Mouse (Mus musculus): ENCODE results near the gene Lims1. TPM values are rescaled to one million over a fixed set of nuclear protein-coding genes. Genes with fewer than 3 reads are reported as not detected.
A peak's percentile ranks its signal among the peaks of the same experiment; 100 is the strongest.

Gene Lims1
- polyA plus RNA-seq (2014; fragmentation: Nextera tagmentation; extraction: Ambion mirVana), result 48.3 and 61.6 TPM in 2 replicates

- Histone ChIP-seq H3K27ac (ENCODE audit: low read depth, low read length) (peak within 1 kb of the TSS; percentile 55), H3K27me3 (ENCODE audit: control insufficient read depth, insufficient read depth, low read length) (no peaks in the 10 kb centered on the region), H3K36me3 (ENCODE audit: control insufficient read depth, insufficient read depth, low read length) (no peaks in the 10 kb centered on the region), H3K9ac (replicated peaks; ENCODE audit: low read depth, low read length) (peak within 1 kb of the TSS; percentile 78), H3K4me1 (ENCODE audit: control insufficient read depth, insufficient read depth, low read length) (peaks cover 15% of the 10 kb centered on the region; the same call in 1 of the 2 replicates), H3K4me2 (ENCODE audit: low read depth, low read length) (peak within 1 kb of the TSS; percentile 55), H3K9me3 (ENCODE audit: control insufficient read depth, low read length) (no peaks in the 10 kb centered on the region), H3K4me3 (ENCODE audit: low read depth, low read length) (peak within 1 kb of the TSS; percentile 86)
- under 1% methylated on average over 82 of the region's 86 CpGs for WGBS
- peak; percentile 97 for ATAC-seq (ENCODE audit: low read depth)
Measured at GRCm38 (mm10) chr10:58323028-58323991, at the start of gene Lims1. Gene Lims1, plus strand, starts transcription at chr10:58323466.

- Histone ChIP-seq H3K4me1 (ENCODE audit: control insufficient read depth, insufficient read depth, low read length) (no peaks in the 10 kb centered on the region), H3K4me3 (ENCODE audit: low read depth, low read length) (no peak overlapping the region), H3K36me3 (ENCODE audit: control insufficient read depth, insufficient read depth, low read length) (peaks cover 44% of the 10 kb centered on the region), H3K9me3 (ENCODE audit: control insufficient read depth, low read length) (no peaks in the 10 kb centered on the region), H3K4me2 (ENCODE audit: low read depth, low read length) (no peak overlapping the region), H3K27me3 (ENCODE audit: control insufficient read depth, insufficient read depth, low read length) (no peaks in the 10 kb centered on the region), H3K27ac (ENCODE audit: low read depth, low read length) (no peak overlapping the region), H3K9ac (replicated peaks; ENCODE audit: low read depth, low read length) (no peak overlapping the region)
- WGBS, result 96% methylated on average over 7 of the region's 7 CpGs
- no peak for ATAC-seq (ENCODE audit: low read depth)
Measured at GRCm38 (mm10) chr10:58282238-58282637, 41.0 kb upstream of the Lims1 start.

GRCm38 (mm10) chr10:58290742-58291141 is 32.5 kb upstream of the Lims1 start:
- Histone ChIP-seq H3K27me3 (ENCODE audit: control insufficient read depth, insufficient read depth, low read length) (no peaks in the 10 kb centered on the region), H3K4me2 (ENCODE audit: low read depth, low read length) (no peak overlapping the region), H3K36me3 (ENCODE audit: control insufficient read depth, insufficient read depth, low read length) (peaks cover 60% of the 10 kb centered on the region), H3K9ac (replicated peaks; ENCODE audit: low read depth, low read length) (no peak overlapping the region), H3K27ac (ENCODE audit: low read depth, low read length) (no peak overlapping the region), H3K4me3 (ENCODE audit: low read depth, low read length) (no peak overlapping the region), H3K9me3 (ENCODE audit: control insufficient read depth, low read length) (no peaks in the 10 kb centered on the region), H3K4me1 (ENCODE audit: control insufficient read depth, insufficient read depth, low read length) (no peaks in the 10 kb centered on the region)
- WGBS, result 95% methylated on average over 3 of the region's 3 CpGs
- ATAC-seq (ENCODE audit: low read depth), result no peak

GRCm38 (mm10) chr10:58294246-58294645 is 29.0 kb upstream of the Lims1 start:
- Histone ChIP-seq H3K4me1 (ENCODE audit: control insufficient read depth, insufficient read depth, low read length) (no peaks in the 10 kb centered on the region), H3K27me3 (ENCODE audit: control insufficient read depth, insufficient read depth, low read length) (no peaks in the 10 kb centered on the region), H3K9me3 (ENCODE audit: control insufficient read depth, low read length) (no peaks in the 10 kb centered on the region), H3K4me3 (ENCODE audit: low read depth, low read length) (no peak overlapping the region), H3K9ac (replicated peaks; ENCODE audit: low read depth, low read length) (no peak overlapping the region), H3K36me3 (ENCODE audit: control insufficient read depth, insufficient read depth, low read length) (peaks cover 74% of the 10 kb centered on the region), H3K4me2 (ENCODE audit: low read depth, low read length) (no peak overlapping the region), H3K27ac (ENCODE audit: low read depth, low read length) (no peak overlapping the region)
- WGBS, result 98% methylated on average over 3 of the region's 3 CpGs
- no peak for ATAC-seq (ENCODE audit: low read depth)

GRCm38 (mm10) chr10:58295605-58296004 is 27.7 kb upstream of the Lims1 start:
- Histone ChIP-seq H3K27ac (ENCODE audit: low read depth, low read length) (no peak overlapping the region), H3K4me1 (ENCODE audit: control insufficient read depth, insufficient read depth, low read length) (no peaks in the 10 kb centered on the region), H3K36me3 (ENCODE audit: control insufficient read depth, insufficient read depth, low read length) (peaks cover 75% of the 10 kb centered on the region), H3K4me2 (ENCODE audit: low read depth, low read length) (no peak overlapping the region), H3K27me3 (ENCODE audit: control insufficient read depth, insufficient read depth, low read length) (no peaks in the 10 kb centered on the region), H3K9ac (replicated peaks; ENCODE audit: low read depth, low read length) (no peak overlapping the region), H3K4me3 (ENCODE audit: low read depth, low read length) (no peak overlapping the region), H3K9me3 (ENCODE audit: control insufficient read depth, low read length) (no peaks in the 10 kb centered on the region)
- no peak for ATAC-seq (ENCODE audit: low read depth)
- WGBS, result 100% methylated on average over 3 of the region's 3 CpGs

- WGBS, result 93% methylated on average over 7 of the region's 7 CpGs
- Histone ChIP-seq H3K4me1 (ENCODE audit: control insufficient read depth, insufficient read depth, low read length) (no peaks in the 10 kb centered on the region), H3K27ac (ENCODE audit: low read depth, low read length) (no peak overlapping the region), H3K27me3 (ENCODE audit: control insufficient read depth, insufficient read depth, low read length) (no peaks in the 10 kb centered on the region), H3K4me2 (ENCODE audit: low read depth, low read length) (no peak overlapping the region), H3K9me3 (ENCODE audit: control insufficient read depth, low read length) (no peaks in the 10 kb centered on the region), H3K9ac (replicated peaks; ENCODE audit: low read depth, low read length) (no peak overlapping the region), H3K4me3 (ENCODE audit: low read depth, low read length) (no peak overlapping the region), H3K36me3 (ENCODE audit: control insufficient read depth, insufficient read depth, low read length) (peaks cover 26% of the 10 kb centered on the region)
- ATAC-seq (ENCODE audit: low read depth), result no peak
Measured at GRCm38 (mm10) chr10:58304996-58305395, 18.3 kb upstream of the Lims1 start.

GRCm38 (mm10) chr10:58306897-58307296 is 16.4 kb upstream of the Lims1 start:
- no peak for ATAC-seq (ENCODE audit: low read depth)
- WGBS, result 95% methylated on average over 3 of the region's 3 CpGs
- Histone ChIP-seq H3K36me3 (ENCODE audit: control insufficient read depth, insufficient read depth, low read length) (peaks cover 23% of the 10 kb centered on the region; the same call in 1 of the 2 replicates), H3K4me3 (ENCODE audit: low read depth, low read length) (no peak overlapping the region), H3K9me3 (ENCODE audit: control insufficient read depth, low read length) (no peaks in the 10 kb centered on the region), H3K9ac (replicated peaks; ENCODE audit: low read depth, low read length) (no peak overlapping the region), H3K4me1 (ENCODE audit: control insufficient read depth, insufficient read depth, low read length) (no peaks in the 10 kb centered on the region), H3K27ac (ENCODE audit: low read depth, low read length) (no peak overlapping the region), H3K27me3 (ENCODE audit: control insufficient read depth, insufficient read depth, low read length) (no peaks in the 10 kb centered on the region), H3K4me2 (ENCODE audit: low read depth, low read length) (no peak overlapping the region)

- H3K27ac ChIP-seq (ENCODE audit: low read depth, low read length), result no peak overlapping the region
- H3K9ac ChIP-seq (replicated peaks; ENCODE audit: low read depth, low read length), result no peak overlapping the region
- H3K4me2 ChIP-seq (ENCODE audit: low read depth, low read length), result no peak overlapping the region
- H3K27me3 ChIP-seq (ENCODE audit: control insufficient read depth, insufficient read depth, low read length), result no peaks in the 10 kb centered on the region
- H3K36me3 ChIP-seq (ENCODE audit: control insufficient read depth, insufficient read depth, low read length), result peaks cover 16% of the 10 kb centered on the region; the same call in 1 of the 2 replicates
- no peak for ATAC-seq (ENCODE audit: low read depth)
- H3K9me3 ChIP-seq (ENCODE audit: control insufficient read depth, low read length), result no peaks in the 10 kb centered on the region
- no peaks in the 10 kb centered on the region for H3K4me1 ChIP-seq (ENCODE audit: control insufficient read depth, insufficient read depth, low read length)
- 86% methylated on average over 1 of the region's 1 CpGs for WGBS
- H3K4me3 ChIP-seq (ENCODE audit: low read depth, low read length), result no peak overlapping the region
Measured at GRCm38 (mm10) chr10:58310791-58311190, 12.5 kb upstream of the Lims1 start.

- H3K9me3 ChIP-seq (ENCODE audit: control insufficient read depth, low read length), result no peaks in the 10 kb centered on the region
- no peak for ATAC-seq (ENCODE audit: low read depth)
Measured at GRCm38 (mm10) chr10:58312887-58313286, 10.4 kb upstream of the Lims1 start.

More at GRCm38 (mm10) chr10:58312887-58313286, 10.4 kb upstream of the Lims1 start:
- Histone ChIP-seq H3K4me3 (ENCODE audit: low read depth, low read length) (no peak overlapping the region), H3K27me3 (ENCODE audit: control insufficient read depth, insufficient read depth, low read length) (no peaks in the 10 kb centered on the region), H3K4me2 (ENCODE audit: low read depth, low read length) (no peak overlapping the region), H3K4me1 (ENCODE audit: control insufficient read depth, insufficient read depth, low read length) (no peaks in the 10 kb centered on the region), H3K9ac (replicated peaks; ENCODE audit: low read depth, low read length) (no peak overlapping the region), H3K36me3 (ENCODE audit: control insufficient read depth, insufficient read depth, low read length) (peaks cover 16% of the 10 kb centered on the region; the same call in 1 of the 2 replicates), H3K27ac (ENCODE audit: low read depth, low read length) (no peak overlapping the region)
- WGBS, result 94% methylated on average over 5 of the region's 5 CpGs
